Mouse (Mus musculus): Measurements from ENCODE around the gene Dst. TPM values are rescaled to one million over a fixed set of nuclear protein-coding genes. Genes with fewer than 3 reads are reported as not detected.
A peak's percentile ranks its signal among the peaks of the same experiment; 100 is the strongest.

Dst gene
- total and polyA plus RNA-seq, 2 experiments from 2014 or later, result 31.7 to 155 TPM

GRCm38 (mm10) chr1:34109599-34110210 is 201.7 kb downstream of the Dst start:
- WGBS, result 80% methylated on average over 6 of the region's 6 CpGs
- ATAC-seq (ENCODE audit: low FRiP score), result no peak

DNA sequence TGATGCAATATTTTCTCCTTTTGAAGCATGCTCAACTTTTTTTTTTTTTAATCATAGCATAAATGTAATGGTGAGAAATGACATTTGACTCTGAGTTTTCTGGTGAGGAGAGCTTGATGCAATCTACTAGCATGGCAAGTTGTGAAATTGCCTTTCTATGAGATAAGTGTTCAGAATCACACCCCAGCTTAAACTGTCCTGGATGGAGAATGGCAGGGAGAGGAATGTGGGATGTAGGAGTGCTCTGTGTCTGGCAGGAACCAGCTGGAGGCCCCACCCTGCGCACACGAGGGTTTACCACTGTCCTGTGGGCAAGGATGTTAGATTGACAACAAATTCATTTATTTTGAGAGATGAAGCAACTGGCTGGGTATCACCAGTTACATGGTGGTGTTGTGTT is 202.8 kb downstream of the Dst start:
- H3K9me3 ChIP-seq (ENCODE audit: low read length), result no peaks in the 10 kb centered on the region
- H3K4me3 ChIP-seq (ENCODE audit: low read depth, low read length), result no peak overlapping the region
- DNase-seq (ENCODE audit: low spot score) (no peak), ATAC-seq (ENCODE audit: low FRiP score) (no peak)
- H3K36me3 ChIP-seq (ENCODE audit: insufficient read depth, low read length), result no peaks in the 10 kb centered on the region
- H3K27ac ChIP-seq (ENCODE audit: low read depth, low read length), result no peak overlapping the region
- TF ChIP-seq CTCF (IDR thresholded peaks at IDR 0.05), result no peak
- no peaks in the 10 kb centered on the region for H3K27me3 ChIP-seq (ENCODE audit: insufficient read depth, low read length)
- H3K9ac ChIP-seq (replicated peaks; ENCODE audit: low read length, poor library complexity, severe bottlenecking), result no peak overlapping the region
- H3K4me2 ChIP-seq (ENCODE audit: low read depth, low read length, poor library complexity, severe bottlenecking), result no peak overlapping the region
- H3K4me1 ChIP-seq (ENCODE audit: insufficient read depth, low read length), result no peaks in the 10 kb centered on the region
- WGBS, result 72% methylated on average over 2 of the region's 2 CpGs

More at GRCm38 (mm10) chr1:34109599-34110210, 201.7 kb downstream of the Dst start:
- Histone ChIP-seq H3K27ac (ENCODE audit: low read depth, low read length) (no peak overlapping the region), H3K4me1 (ENCODE audit: insufficient read depth, low read length) (peaks cover 3% of the 10 kb centered on the region; the same call in 1 of the 2 replicates), H3K27me3 (ENCODE audit: insufficient read depth, low read length) (no peaks in the 10 kb centered on the region), H3K4me2 (ENCODE audit: low read depth, low read length, poor library complexity, severe bottlenecking) (no peak overlapping the region), H3K4me3 (ENCODE audit: low read depth, low read length) (no peak overlapping the region), H3K9ac (replicated peaks; ENCODE audit: low read length, poor library complexity, severe bottlenecking) (no peak overlapping the region), H3K36me3 (ENCODE audit: insufficient read depth, low read length) (no peaks in the 10 kb centered on the region), H3K9me3 (ENCODE audit: low read length) (no peaks in the 10 kb centered on the region)
- TF ChIP-seq CTCF (IDR thresholded peaks at IDR 0.05), result no peak
- DNase-seq (ENCODE audit: low spot score), result no peak

- no peaks in the 10 kb centered on the region for H3K9me3 ChIP-seq (ENCODE audit: low read length)
- WGBS, result 94% methylated on average over 2 of the region's 2 CpGs
- no peaks in the 10 kb centered on the region for H3K27me3 ChIP-seq (ENCODE audit: insufficient read depth, low read length)
- H3K4me3 ChIP-seq (ENCODE audit: low read depth, low read length), result no peak overlapping the region
- H3K4me2 ChIP-seq (ENCODE audit: low read depth, low read length, poor library complexity, severe bottlenecking), result no peak overlapping the region
- no peak for TF ChIP-seq CTCF (IDR thresholded peaks at IDR 0.05)
- ATAC-seq (ENCODE audit: low FRiP score) (no peak), DNase-seq (ENCODE audit: low spot score) (no peak)
- no peaks in the 10 kb centered on the region for H3K4me1 ChIP-seq (ENCODE audit: insufficient read depth, low read length)
- no peaks in the 10 kb centered on the region; the same call in 1 of the 2 replicates for H3K36me3 ChIP-seq (ENCODE audit: insufficient read depth, low read length)
- H3K27ac ChIP-seq (ENCODE audit: low read depth, low read length), result no peak overlapping the region
- H3K9ac ChIP-seq (replicated peaks; ENCODE audit: low read length, poor library complexity, severe bottlenecking), result no peak overlapping the region
Measured at GRCm38 (mm10) chr1:34111954-34112353, 203.9 kb downstream of the Dst start.

DNA sequence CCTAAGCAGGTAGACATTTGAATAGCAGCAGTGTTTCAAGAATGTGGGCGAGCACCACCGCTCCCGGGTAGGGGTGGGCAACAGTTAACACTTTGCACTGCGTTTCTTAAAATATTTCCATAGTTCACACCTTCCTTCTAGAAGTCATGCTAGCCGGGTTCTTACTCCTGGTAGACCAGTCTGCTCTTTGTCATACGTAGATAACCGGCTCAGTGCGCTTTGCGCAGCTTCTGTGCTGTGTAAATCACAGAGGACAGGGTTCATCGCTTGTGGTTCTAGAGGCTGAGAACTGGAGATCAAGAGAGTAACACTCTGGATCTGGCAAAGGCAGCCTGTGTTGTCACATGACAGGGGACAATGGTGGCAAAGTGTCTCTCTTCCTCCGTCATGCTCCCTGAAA is 208.4 kb downstream of the Dst start:
- DNase-seq (ENCODE audit: low spot score) (no peak), ATAC-seq (ENCODE audit: low FRiP score) (no peak)
- no peak overlapping the region for H3K9ac ChIP-seq (replicated peaks; ENCODE audit: low read length, poor library complexity, severe bottlenecking)
- no peak overlapping the region for H3K27ac ChIP-seq (ENCODE audit: low read depth, low read length)
- H3K36me3 ChIP-seq (ENCODE audit: insufficient read depth, low read length), result no peaks in the 10 kb centered on the region; the same call in 1 of the 2 replicates
- no peaks in the 10 kb centered on the region for H3K4me1 ChIP-seq (ENCODE audit: insufficient read depth, low read length)
- WGBS, result 84% methylated on average over 11 of the region's 11 CpGs
- H3K9me3 ChIP-seq (ENCODE audit: low read length), result no peaks in the 10 kb centered on the region
- no peak overlapping the region for H3K4me3 ChIP-seq (ENCODE audit: low read depth, low read length)
- TF ChIP-seq CTCF (IDR thresholded peaks at IDR 0.05), result no peak
- no peaks in the 10 kb centered on the region for H3K27me3 ChIP-seq (ENCODE audit: insufficient read depth, low read length)
- H3K4me2 ChIP-seq (ENCODE audit: low read depth, low read length, poor library complexity, severe bottlenecking), result no peak overlapping the region

DNA sequence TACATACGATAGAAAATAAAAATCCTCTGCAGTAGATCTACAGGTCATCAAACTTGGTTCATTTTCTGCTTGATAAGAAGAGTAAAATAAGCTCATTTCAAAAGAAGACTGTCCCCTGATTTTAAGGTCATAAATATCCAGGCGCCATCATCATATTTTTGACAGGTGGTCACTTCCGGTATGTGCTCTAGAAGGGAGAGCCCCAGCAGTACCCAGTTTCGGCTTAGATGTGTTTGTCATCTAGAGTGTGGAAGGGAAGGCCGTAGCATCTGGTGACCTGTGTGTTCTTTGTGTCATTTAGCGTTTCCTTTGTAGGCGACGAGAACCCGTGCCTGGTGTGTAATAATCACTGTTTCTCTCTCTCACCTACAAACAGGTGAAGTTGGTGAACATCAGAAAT is 209.0 kb downstream of the Dst start:
- no peak for DNase-seq (ENCODE audit: low spot score)
- Histone ChIP-seq H3K27me3 (ENCODE audit: insufficient read depth, low read length) (no peaks in the 10 kb centered on the region), H3K36me3 (ENCODE audit: insufficient read depth, low read length) (no peaks in the 10 kb centered on the region; the same call in 1 of the 2 replicates), H3K27ac (ENCODE audit: low read depth, low read length) (no peak overlapping the region), H3K9ac (replicated peaks; ENCODE audit: low read length, poor library complexity, severe bottlenecking) (no peak overlapping the region), H3K4me3 (ENCODE audit: low read depth, low read length) (no peak overlapping the region), H3K4me2 (ENCODE audit: low read depth, low read length, poor library complexity, severe bottlenecking) (no peak overlapping the region), H3K9me3 (ENCODE audit: low read length) (no peaks in the 10 kb centered on the region), H3K4me1 (ENCODE audit: insufficient read depth, low read length) (no peaks in the 10 kb centered on the region)
- WGBS, result 91% methylated on average over 9 of the region's 9 CpGs
- no peak for TF ChIP-seq CTCF (IDR thresholded peaks at IDR 0.05)
- no peak for ATAC-seq (ENCODE audit: low FRiP score)

DNA sequence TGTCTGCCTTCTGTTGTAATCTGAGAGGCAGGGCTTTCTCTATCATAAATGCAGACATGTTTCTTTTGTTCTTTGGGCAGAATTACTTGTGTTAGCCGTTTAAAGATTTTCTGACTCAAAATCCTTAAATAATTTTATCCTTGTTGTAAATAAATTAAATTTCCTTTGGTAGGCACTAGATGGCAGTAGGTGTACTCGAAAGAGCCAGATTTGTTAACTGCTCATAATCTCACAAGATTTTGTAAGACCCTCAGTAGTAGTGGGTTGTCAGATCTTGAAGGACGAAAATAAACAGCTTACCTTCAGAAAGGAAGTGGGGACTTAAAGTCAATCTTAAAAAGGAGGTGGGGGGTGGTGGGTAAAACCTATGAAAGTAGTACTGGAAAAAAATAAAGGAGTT is 209.7 kb downstream of the Dst start:
- WGBS, result 33% methylated on average over 3 of the region's 3 CpGs
- Histone ChIP-seq H3K27me3 (ENCODE audit: insufficient read depth, low read length) (no peaks in the 10 kb centered on the region), H3K9ac (replicated peaks; ENCODE audit: low read length, poor library complexity, severe bottlenecking) (no peak overlapping the region), H3K36me3 (ENCODE audit: insufficient read depth, low read length) (no peaks in the 10 kb centered on the region; the same call in 1 of the 2 replicates), H3K9me3 (ENCODE audit: low read length) (no peaks in the 10 kb centered on the region), H3K4me2 (ENCODE audit: low read depth, low read length, poor library complexity, severe bottlenecking) (no peak overlapping the region), H3K4me1 (ENCODE audit: insufficient read depth, low read length) (no peaks in the 10 kb centered on the region), H3K4me3 (ENCODE audit: low read depth, low read length) (no peak overlapping the region), H3K27ac (ENCODE audit: low read depth, low read length) (no peak overlapping the region)
- DNase-seq (ENCODE audit: low spot score), result peak; percentile 74
- peak; percentile 74 for TF ChIP-seq CTCF (IDR thresholded peaks at IDR 0.05)
- no peak for ATAC-seq (ENCODE audit: low FRiP score)

All from midbrain, postnatal 0 days (tissue).